Comparison of ENCODE assay signal across 9 mouse cellular contexts in the genomic region with DNA sequence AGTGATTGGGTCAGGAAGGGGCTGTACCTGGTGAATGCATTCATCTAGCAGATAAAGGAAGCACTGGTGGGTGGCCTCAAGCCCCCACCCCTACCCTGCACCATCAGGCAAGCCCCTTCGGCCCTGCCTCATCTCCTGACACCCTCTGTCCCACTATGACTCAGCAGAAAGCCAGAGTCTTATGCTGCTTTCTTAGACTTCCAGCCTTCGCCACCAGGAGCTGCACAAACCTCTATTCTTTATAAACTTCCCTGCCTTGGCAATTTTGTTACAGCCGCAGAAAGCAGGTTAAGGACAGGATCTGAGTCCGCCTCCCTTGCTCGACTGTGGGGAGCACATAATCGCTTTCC. TPM values are rescaled to one million over a fixed set of nuclear protein-coding genes. Genes with fewer than 3 reads are reported as not detected.
DNase-seq lines count a peak whose midpoint lies in the region; ATAC-seq and TF ChIP-seq lines count a peak whose summit lies in the region.
"Had no signal": no experiment of that assay in that cellular context is flagged by ENCODE, and none has a peak within 500 bp of the region (broad histone marks: within the 10 kb centered on the region; RNA-seq: fewer than 3 reads in every experiment).

No protein-coding gene starts in this region.

- no peak for DNase-seq in forebrain, embryonic 10.5 days (ENCODE audit: extremely low spot score, low spot score)
- DNase-seq in left cerebral cortex, adult 2 months (ENCODE audit: extremely low spot score in 1 of 2, low spot score in 2 of 2): no peak
- no peak for DNase-seq in left cerebral cortex, postnatal 14 days (ENCODE audit: low spot score in 2 of 2)
- DNase-seq in liver, postnatal 0 days: no peak
- DNase-seq in thymus, postnatal 25 days: no peak
- no peak for DNase-seq in embryo, embryonic 10 days (ENCODE audit: low spot score)

- intact Hi-C loops in left cerebral cortex, adult 2 months (cut with DNase I): no loop called here
- intact Hi-C loops in left cerebral cortex, postnatal 14 days (cut with DNase I): loop anchor here (10.0 kb wide), 1 partner anchor 304 kb away; no protein-coding TSS in a partner anchor

- no peaks in the 10 kb centered on the region for H3K36me3 ChIP-seq in forebrain, embryonic 10.5 days (replicated peaks)
- no peaks in the 10 kb centered on the region for H3K36me3 ChIP-seq in forebrain, embryonic 13.5 days (ENCODE audit: poor library complexity, severe bottlenecking)
- peaks cover 6% of the 10 kb centered on the region for H3K36me3 ChIP-seq in liver, postnatal 0 days (replicated peaks; ENCODE audit: insufficient read depth, low read length)

- H3K4me1 ChIP-seq in forebrain, embryonic 10.5 days: peaks cover 39% of the 10 kb centered on the region
- peaks cover 4% of the 10 kb centered on the region; the same call in 1 of the 2 replicates for H3K4me1 ChIP-seq in forebrain, embryonic 13.5 days
- peaks cover 26% of the 10 kb centered on the region for H3K4me1 ChIP-seq in bone marrow macrophage, adult 2 months (ENCODE audit: control insufficient read depth, insufficient read depth, low read length)
- H3K4me1 ChIP-seq in liver, postnatal 0 days (ENCODE audit: insufficient read depth): peaks cover 17% of the 10 kb centered on the region

- H3K27me3 ChIP-seq in forebrain, embryonic 10.5 days (ENCODE audit: poor library complexity, severe bottlenecking): no peaks in the 10 kb centered on the region
- H3K27me3 ChIP-seq in forebrain, embryonic 13.5 days: no peaks in the 10 kb centered on the region
- H3K27me3 ChIP-seq in liver, postnatal 0 days (ENCODE audit: insufficient read depth, low read length): no peaks in the 10 kb centered on the region

- WGBS in forebrain, embryonic 10.5 days: 91% methylated on average over 6 of the region's 6 CpGs
- 93% methylated on average over 6 of the region's 6 CpGs for WGBS in forebrain, embryonic 13.5 days
- 75% methylated on average over 6 of the region's 6 CpGs for WGBS in liver, postnatal 0 days (ENCODE audit: insufficient replicate concordance)

- TF ChIP-seq POLR2A in bone marrow macrophage, adult 2 months (IDR thresholded peaks at IDR 0.05; ENCODE audit: borderline replicate concordance, low read depth, low read length): no peak

- no peak overlapping the region for H3K9ac ChIP-seq in forebrain, embryonic 13.5 days
- H3K9ac ChIP-seq in liver, postnatal 0 days (replicated peaks): no peak overlapping the region

- ATAC-seq in forebrain, embryonic 13.5 days: no peak
- peak; percentile 1; the same call in 1 of the 2 replicates for ATAC-seq in liver, postnatal 0 days

- no peak overlapping the region for H3K4me3 ChIP-seq in forebrain, embryonic 10.5 days
- no peak overlapping the region for H3K4me3 ChIP-seq in forebrain, embryonic 13.5 days
- no peak overlapping the region for H3K4me3 ChIP-seq in left cerebral cortex, adult 2 months
- H3K4me3 ChIP-seq in bone marrow macrophage, adult 2 months (ENCODE audit: insufficient read depth, low read length): no peak overlapping the region
- H3K4me3 ChIP-seq in liver, postnatal 0 days (ENCODE audit: low read depth, low read length): no peak overlapping the region

- H3K27ac ChIP-seq in forebrain, embryonic 10.5 days: peak overlapping the region; percentile 83; the same call in 1 of the 2 replicates
- no peak overlapping the region for H3K27ac ChIP-seq in forebrain, embryonic 13.5 days
- H3K27ac ChIP-seq in left cerebral cortex, adult 2 months: peak overlapping the region; percentile 47; the same call in 1 of the 2 replicates
- H3K27ac ChIP-seq in bone marrow macrophage, adult 2 months (ENCODE audit: insufficient read depth, low read depth, low read length): peak overlapping the region; percentile 35
- H3K27ac ChIP-seq in liver, postnatal 0 days (ENCODE audit: low read depth): 0 out of 2 replicates have a peak overlapping the region, but pooled peaks have one; percentile 2

- H3K4me2 ChIP-seq in forebrain, embryonic 13.5 days: no peak overlapping the region
- no peak overlapping the region for H3K4me2 ChIP-seq in liver, postnatal 0 days (ENCODE audit: low read depth, low read length)

- H3K9me3 ChIP-seq in forebrain, embryonic 10.5 days: no peaks in the 10 kb centered on the region
- no peaks in the 10 kb centered on the region for H3K9me3 ChIP-seq in forebrain, embryonic 13.5 days (replicated peaks)
- H3K9me3 ChIP-seq in liver, postnatal 0 days (ENCODE audit: low read length): no peaks in the 10 kb centered on the region

- TF ChIP-seq CTCF in left cerebral cortex, adult 2 months (IDR thresholded peaks at IDR 0.05): no peak; the same call in 1 of the 2 replicates
- TF ChIP-seq CTCF in bone marrow macrophage, adult 2 months (IDR thresholded peaks at IDR 0.05; ENCODE audit: low read depth, low read length): no peak
- TF ChIP-seq CTCF in liver, postnatal 0 days (IDR thresholded peaks at IDR 0.05; ENCODE audit: low read depth): 0 out of 2 replicates have a peak, but pooled peaks have one; percentile 5

- no peak for TF ChIP-seq EP300 in liver, postnatal 0 days (IDR thresholded peaks at IDR 0.05; ENCODE audit: low read depth)

RNA-seq across cellular contexts. Expression of a gene that starts 18.0 kb away (rescaled TPM):
- 0.30 and 0.39 TPM in 2 replicates for polyA plus RNA-seq in forebrain, embryonic 10.5 days (2016; fragmentation: Nextera tagmentation; extraction: Ambion mirVana)
- 0.49 TPM in 1 of 2 replicates, not detected in the other for polyA plus RNA-seq in forebrain, embryonic 13.5 days (2015; fragmentation: Nextera tagmentation; extraction: Ambion mirVana)
- total RNA-seq in left cerebral cortex, adult 2 months (2021): under 1 TPM in 1 of 2 experiments, not detected in 1; 0.87 TPM
- not detected for total RNA-seq in left cerebral cortex, postnatal 14 days (2021)
- polyA plus RNA-seq in bone marrow macrophage, adult 2 months (2012; ENCODE audit: insufficient read depth, insufficient read length, missing spikeins): not detected in 2 replicates
- 73.4 and 80.3 TPM in 2 replicates for polyA plus RNA-seq in liver, postnatal 0 days (2015; fragmentation: Nextera tagmentation; extraction: Ambion mirVana)
- total RNA-seq: gastrocnemius, postnatal 25 days had no signal

RNA-seq across cellular contexts. Expression of a gene that starts 22.0 kb away (rescaled TPM):
- polyA plus RNA-seq in forebrain, embryonic 10.5 days (2016; fragmentation: Nextera tagmentation; extraction: Ambion mirVana): 56.8 and 57.1 TPM in 2 replicates
- 84.6 and 104 TPM in 2 replicates for polyA plus RNA-seq in forebrain, embryonic 13.5 days (2015; fragmentation: Nextera tagmentation; extraction: Ambion mirVana)
- 100 to 1,000 TPM; 334 to 335 TPM for total RNA-seq in left cerebral cortex, adult 2 months (2021)
- total RNA-seq in left cerebral cortex, postnatal 14 days (2021): 100 to 1,000 TPM; 288 to 291 TPM
- polyA plus RNA-seq in bone marrow macrophage, adult 2 months (2012; ENCODE audit: insufficient read depth, insufficient read length, missing spikeins): 4.8 and 5.3 TPM in 2 replicates
- polyA plus RNA-seq in liver, postnatal 0 days (2015; fragmentation: Nextera tagmentation; extraction: Ambion mirVana): 6.0 and 6.1 TPM in 2 replicates

RNA-seq across cellular contexts. Expression of a gene that starts 44.2 kb away (rescaled TPM):
- polyA plus RNA-seq in forebrain, embryonic 10.5 days (2016; fragmentation: Nextera tagmentation; extraction: Ambion mirVana): 0.90 and 2.0 TPM in 2 replicates
- polyA plus RNA-seq in forebrain, embryonic 13.5 days (2015; fragmentation: Nextera tagmentation; extraction: Ambion mirVana): 2.3 and 3.0 TPM in 2 replicates
- total RNA-seq in left cerebral cortex, adult 2 months (2021): 10 to 100 TPM; 31.7 to 31.8 TPM
- total RNA-seq in left cerebral cortex, postnatal 14 days (2021): 10 to 100 TPM; 39.0 to 47.2 TPM
- polyA plus RNA-seq in bone marrow macrophage, adult 2 months (2012; ENCODE audit: insufficient read depth, insufficient read length, missing spikeins): 19.2 and 21.6 TPM in 2 replicates
- 4.3 and 7.0 TPM in 2 replicates for polyA plus RNA-seq in liver, postnatal 0 days (2015; fragmentation: Nextera tagmentation; extraction: Ambion mirVana)

RNA-seq across cellular contexts. Expression of a gene that starts 44.7 kb away (rescaled TPM):
- not detected in 2 replicates for polyA plus RNA-seq in forebrain, embryonic 10.5 days (2016; fragmentation: Nextera tagmentation; extraction: Ambion mirVana)
- not detected in 2 replicates for polyA plus RNA-seq in forebrain, embryonic 13.5 days (2015; fragmentation: Nextera tagmentation; extraction: Ambion mirVana)
- total RNA-seq in left cerebral cortex, adult 2 months (2021): under 1 TPM in 1 of 2 experiments, not detected in 1; 0.07 TPM
- total RNA-seq in left cerebral cortex, postnatal 14 days (2021): under 1 TPM in 1 of 2 experiments, not detected in 1; 0.11 TPM
- polyA plus RNA-seq in bone marrow macrophage, adult 2 months (2012; ENCODE audit: insufficient read depth, insufficient read length, missing spikeins): not detected in 2 replicates
- polyA plus RNA-seq in liver, postnatal 0 days (2015; fragmentation: Nextera tagmentation; extraction: Ambion mirVana): 2.0 and 2.1 TPM in 2 replicates
- total RNA-seq: gastrocnemius, postnatal 25 days had no signal

RNA-seq across cellular contexts. Expression of a gene that starts 44.7 kb away (rescaled TPM):
- polyA plus RNA-seq in forebrain, embryonic 10.5 days (2016; fragmentation: Nextera tagmentation; extraction: Ambion mirVana): 11.8 and 11.9 TPM in 2 replicates
- polyA plus RNA-seq in forebrain, embryonic 13.5 days (2015; fragmentation: Nextera tagmentation; extraction: Ambion mirVana): 12.0 and 15.9 TPM in 2 replicates
- total RNA-seq in left cerebral cortex, adult 2 months (2021): 10 to 100 TPM; 29.0 to 30.1 TPM
- total RNA-seq in left cerebral cortex, postnatal 14 days (2021): 10 to 100 TPM; 30.8 to 39.2 TPM
- polyA plus RNA-seq in bone marrow macrophage, adult 2 months (2012; ENCODE audit: insufficient read depth, insufficient read length, missing spikeins): 1.4 and 2.1 TPM in 2 replicates
- polyA plus RNA-seq in liver, postnatal 0 days (2015; fragmentation: Nextera tagmentation; extraction: Ambion mirVana): 361 and 363 TPM in 2 replicates

Comparison
In these comparisons a context has a peak if more than half of its experiments do, and no peak if none do; other contexts are left out.
1. RNA of a gene that starts 18.0 kb away (polyA plus RNA-seq): 73.4 to 80.3 TPM in liver, postnatal 0 days; 0.30 to 0.39 TPM in forebrain, embryonic 10.5 days, 0.49 TPM in forebrain, embryonic 13.5 days and not detected in bone marrow macrophage, adult 2 months; every median in the first group is over 10 times any median in the second.